Mouse (Mus musculus): ENCODE measurements at regions not wholly inside any gene's neighbourhood (a gene's known extent, or its start where the extent isn't known, plus 50 kb on each side); places are given as distances from the start of the nearest gene placed in this dataset.

GRCm38 (mm10) chr10:91314441-91314840, 133.3 kb upstream of the Tmpo start:
- no peak for DNase-seq

GRCm38 (mm10) chr10:91313316-91313715, 132.2 kb upstream of the Tmpo start:
- no peak for DNase-seq

GRCm38 (mm10) chr10:91312913-91313312, 131.8 kb upstream of the Tmpo start:
- no peak for DNase-seq

GRCm38 (mm10) chr10:91300067-91300466, 119.0 kb upstream of the Tmpo start:
- peak; percentile 14 for DNase-seq

- peak; percentile 57 for DNase-seq
These were observed 116.8 kb upstream of the Tmpo start for GRCm38 (mm10) chr10:91297792-91298460.

- no peak for DNase-seq
These were observed 114.2 kb upstream of the Tmpo start for GRCm38 (mm10) chr10:91295345-91295744.

- no peak for DNase-seq
These were observed 112.1 kb upstream of the Tmpo start for GRCm38 (mm10) chr10:91293226-91293625.

- no peak for DNase-seq
These were observed 103.1 kb upstream of the Tmpo start for GRCm38 (mm10) chr10:91284259-91284658.

- DNase-seq = peak; percentile 92
These were observed 90.0 kb upstream of the Tmpo start for GRCm38 (mm10) chr10:91270955-91271741.

- peak; percentile 91 for DNase-seq
These were observed 89.3 kb upstream of the Tmpo start for GRCm38 (mm10) chr10:91270268-91270954.

- DNase-seq = peak; percentile 6
These were observed 86.8 kb upstream of the Tmpo start for GRCm38 (mm10) chr10:91267886-91268285.

GRCm38 (mm10) chr10:91260416-91260815, 79.3 kb upstream of the Tmpo start:
- DNase-seq = no peak

GRCm38 (mm10) chr10:91249681-91250195, 68.6 kb upstream of the Tmpo start:
- DNase-seq = no peak

- no peak for DNase-seq
These were observed 63.2 kb upstream of the Tmpo start for GRCm38 (mm10) chr10:91244297-91244696.

- no peak for DNase-seq
These were observed 61.5 kb upstream of the Tmpo start for GRCm38 (mm10) chr10:91242491-91243046.

GRCm38 (mm10) chr10:91241611-91242005, 60.5 kb upstream of the Tmpo start:
- no peak for DNase-seq

- DNase-seq = peak; percentile 75
These were observed 59.9 kb upstream of the Tmpo start for GRCm38 (mm10) chr10:91240856-91241610.

GRCm38 (mm10) chr10:91240320-91240719, 59.2 kb upstream of the Tmpo start:
- no peak for DNase-seq

GRCm38 (mm10) chr10:91236844-91237243, 55.7 kb upstream of the Tmpo start:
- DNase-seq = peak; percentile 78

- no peak for DNase-seq
These were observed 53.6 kb upstream of the Tmpo start for GRCm38 (mm10) chr10:91234709-91235108.

All from adrenal gland, postnatal 14 days (tissue).